Mouse (Mus musculus) megakaryocyte, embryonic 14.5 days (primary cell): Measurements from ENCODE around the gene Hoxa10. TPM values are rescaled to one million over a fixed set of nuclear protein-coding genes. Genes with fewer than 3 reads are reported as not detected.

ENCODE experiments used
- H3K27me3 ChIP-seq: replicated peaks from 2 replicates; pipeline ENCODE3; 2012; ENCODE audit warnings: inconsistent platforms
- H3K36me3 ChIP-seq: replicated peaks from 2 replicates; pipeline ENCODE3; 2012; ENCODE audit warnings: low read length, inconsistent platforms, mixed read lengths
- H3K4me1 ChIP-seq: 2 replicates; pipeline ENCODE4 v1.6.1; 2012; ENCODE audit warnings: inconsistent platforms
- H3K4me3 ChIP-seq: replicated peaks from 2 replicates; pipeline ENCODE3; 2012; ENCODE audit warnings: moderate library complexity, mild to moderate bottlenecking, inconsistent platforms
- H3K9me3 ChIP-seq: 2 replicates; pipeline ENCODE4 v1.6.1; 2012; ENCODE audit warnings: inconsistent platforms
- FLI1 ChIP-seq: IDR thresholded peaks from 2 replicates; pipeline ENCODE4 v1.6.1; 2012; ENCODE audit warnings: low read length, inconsistent platforms, mixed read lengths
- GATA1 ChIP-seq: IDR thresholded peaks from 3 replicates; pipeline ENCODE4 v1.6.1; 2012; ENCODE audit warnings: mixed read lengths, low read length, inconsistent platforms, borderline replicate concordance
- polyA plus RNA-seq: library from polyadenylated mRNA; stranded (reverse); fragments of >175 nt; gene quantifications from 2 replicates; pipeline ENCODE4 v1.2.3, GENCODE M21; 2012; ENCODE audit warnings: low replicate concordance; ENCODE audit not compliant: insufficient read depth

Hoxa10 gene
- polyA plus RNA-seq, 1 experiment, result 0.10 TPM

DNA sequence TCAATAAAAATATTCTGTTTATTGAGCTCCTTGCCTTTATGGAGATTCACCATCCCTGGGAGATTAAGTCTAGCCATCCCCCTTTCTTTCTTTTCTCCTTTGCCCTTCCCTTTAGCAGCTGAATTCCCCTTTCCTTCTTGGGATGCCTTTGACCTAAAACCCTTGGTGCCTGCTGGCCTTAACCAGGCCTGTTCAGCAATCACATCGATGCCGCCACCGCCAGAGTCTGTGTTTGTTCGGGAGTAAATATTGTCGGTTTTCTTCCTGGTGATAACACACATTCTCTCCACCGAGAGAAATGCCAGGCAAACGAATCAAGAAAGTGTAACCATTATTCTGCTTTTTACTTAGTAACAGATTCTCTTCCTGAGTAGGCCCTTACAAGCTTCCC, 2.5 kb downstream of the Hoxa10 start:
- H3K27me3 ChIP-seq, result peaks cover 97% of the 10 kb centered on the region
- TF ChIP-seq GATA1, result no peak
- no peak for TF ChIP-seq FLI1
- H3K4me3 ChIP-seq, result no peak overlapping the region

DNA sequence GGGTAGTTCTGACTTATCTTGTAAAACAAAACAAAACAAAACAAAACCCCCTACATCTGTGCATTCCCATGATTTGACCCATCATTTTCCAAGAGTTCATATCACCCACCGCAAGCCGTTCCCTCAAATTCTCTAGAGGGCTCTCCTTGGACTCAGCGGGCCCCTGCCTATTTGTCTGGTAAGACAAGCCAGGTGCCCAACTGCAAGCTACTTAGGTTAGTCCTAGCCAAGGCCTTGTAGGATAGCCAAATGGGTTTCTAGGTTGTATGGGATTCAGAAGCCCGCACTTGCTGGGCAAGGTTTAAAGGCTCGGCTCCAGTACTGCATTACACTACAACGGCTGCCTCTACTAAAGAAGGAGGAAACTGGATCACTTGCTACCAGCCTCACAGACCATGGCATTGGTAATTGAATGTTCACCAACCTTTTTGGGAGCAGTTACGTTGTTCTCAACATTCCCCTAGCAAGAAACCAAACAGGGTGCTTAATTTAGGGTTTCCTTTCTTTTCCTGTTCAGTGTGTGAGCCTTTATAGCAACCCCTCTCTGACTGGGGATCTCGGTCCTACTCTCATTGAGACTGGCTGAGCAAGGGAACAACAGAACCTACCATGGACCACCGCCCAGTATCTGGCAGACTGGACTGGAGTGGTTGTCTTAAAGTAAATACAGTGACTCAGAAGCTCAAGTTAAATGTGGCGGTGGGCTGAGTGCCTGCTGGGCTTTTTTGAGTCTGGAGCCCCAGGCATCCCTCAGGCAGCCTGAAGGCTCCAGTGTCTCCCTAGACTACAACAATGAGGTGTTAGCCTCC, 3.1 kb downstream of the Hoxa10 start:
- peaks cover 35% of the 10 kb centered on the region for H3K4me1 ChIP-seq
- H3K4me3 ChIP-seq, result no peak overlapping the region
- H3K9me3 ChIP-seq, result peaks cover 5% of the 10 kb centered on the region; the same call in 1 of the 2 replicates
- peaks cover 97% of the 10 kb centered on the region for H3K27me3 ChIP-seq
- no peaks in the 10 kb centered on the region for H3K36me3 ChIP-seq
- no peak for TF ChIP-seq GATA1
- no peak for TF ChIP-seq FLI1

More for the DNA sequence above, 2.5 kb downstream of the Hoxa10 start:
- peaks cover 5% of the 10 kb centered on the region; the same call in 1 of the 2 replicates for H3K9me3 ChIP-seq
- peaks cover 29% of the 10 kb centered on the region for H3K4me1 ChIP-seq
- H3K36me3 ChIP-seq, result no peaks in the 10 kb centered on the region

DNA sequence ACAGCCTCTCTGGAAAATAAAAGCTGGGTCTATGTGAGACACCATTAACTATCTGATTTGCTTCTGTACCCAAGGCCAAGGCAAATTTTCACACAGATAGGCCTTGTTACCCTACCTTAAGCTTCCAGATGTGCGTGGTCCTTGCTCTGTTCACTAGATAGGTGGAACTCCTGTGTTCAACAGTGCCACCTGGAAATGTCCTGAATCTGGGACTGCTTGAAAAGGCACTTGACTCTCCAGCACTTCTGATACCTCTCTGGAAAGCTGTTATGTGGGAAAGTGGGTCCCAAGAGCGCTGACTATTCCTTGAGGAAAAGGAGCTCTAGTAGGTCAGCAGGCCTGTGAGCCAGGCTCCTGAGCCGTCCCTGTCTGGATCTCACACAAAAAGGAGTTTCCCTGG, 3.8 kb downstream of the Hoxa10 start:
- peaks cover 5% of the 10 kb centered on the region; the same call in 1 of the 2 replicates for H3K9me3 ChIP-seq
- H3K36me3 ChIP-seq, result no peaks in the 10 kb centered on the region
- H3K4me3 ChIP-seq, result no peak overlapping the region
- peaks cover 43% of the 10 kb centered on the region for H3K4me1 ChIP-seq
- TF ChIP-seq FLI1 (no peak), GATA1 (no peak)
- H3K27me3 ChIP-seq, result peaks cover 98% of the 10 kb centered on the region

DNA sequence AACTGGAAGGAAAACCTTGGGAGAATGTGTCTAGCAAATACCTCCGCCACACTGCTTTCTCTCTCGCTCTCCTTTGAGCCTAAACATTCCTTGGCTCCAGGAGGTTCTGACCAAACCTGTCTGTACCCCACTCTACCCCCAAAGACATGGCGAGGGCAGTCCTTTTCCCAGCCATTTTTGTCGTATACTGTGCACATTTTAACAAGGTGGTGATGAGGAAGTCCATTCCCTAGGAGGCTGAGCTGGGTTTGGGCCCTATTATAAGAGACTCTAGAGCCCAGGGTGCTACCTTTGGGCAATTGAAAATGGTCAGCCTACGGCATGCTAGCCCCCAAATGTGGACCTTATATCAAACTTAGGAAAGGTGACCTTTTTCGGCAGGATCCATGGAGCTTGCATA, 4.8 kb downstream of the Hoxa10 start:
- Histone ChIP-seq H3K9me3 (peaks cover 5% of the 10 kb centered on the region; the same call in 1 of the 2 replicates), H3K4me1 (peaks cover 43% of the 10 kb centered on the region), H3K4me3 (no peak overlapping the region), H3K27me3 (peaks cover 96% of the 10 kb centered on the region), H3K36me3 (no peaks in the 10 kb centered on the region)
- TF ChIP-seq GATA1, result no peak
- no peak for TF ChIP-seq FLI1

DNA sequence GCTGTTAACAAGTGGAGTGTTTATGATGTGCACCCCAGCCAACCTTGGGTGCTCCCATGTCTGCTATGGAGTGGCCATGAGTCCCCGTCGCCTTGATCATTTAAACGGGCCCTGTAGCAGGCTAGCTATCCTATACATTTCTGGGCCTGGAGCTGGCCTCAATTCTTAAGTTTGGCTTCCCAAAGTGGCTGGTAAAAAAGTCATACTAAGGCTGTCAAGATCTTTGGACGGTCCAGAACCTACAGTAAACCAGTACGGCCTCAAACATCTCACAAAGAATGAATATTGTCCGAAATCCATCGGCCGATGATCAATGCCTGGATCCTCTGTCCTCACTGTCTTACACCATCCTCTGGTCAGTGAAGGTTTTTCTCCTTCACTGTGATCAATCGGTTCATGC, 5.4 kb downstream of the Hoxa10 start:
- Histone ChIP-seq H3K27me3 (peaks cover 96% of the 10 kb centered on the region), H3K4me3 (no peak overlapping the region), H3K9me3 (peaks cover 5% of the 10 kb centered on the region; the same call in 1 of the 2 replicates), H3K4me1 (peaks cover 43% of the 10 kb centered on the region), H3K36me3 (no peaks in the 10 kb centered on the region)
- no peak for TF ChIP-seq FLI1
- TF ChIP-seq GATA1, result no peak

DNA sequence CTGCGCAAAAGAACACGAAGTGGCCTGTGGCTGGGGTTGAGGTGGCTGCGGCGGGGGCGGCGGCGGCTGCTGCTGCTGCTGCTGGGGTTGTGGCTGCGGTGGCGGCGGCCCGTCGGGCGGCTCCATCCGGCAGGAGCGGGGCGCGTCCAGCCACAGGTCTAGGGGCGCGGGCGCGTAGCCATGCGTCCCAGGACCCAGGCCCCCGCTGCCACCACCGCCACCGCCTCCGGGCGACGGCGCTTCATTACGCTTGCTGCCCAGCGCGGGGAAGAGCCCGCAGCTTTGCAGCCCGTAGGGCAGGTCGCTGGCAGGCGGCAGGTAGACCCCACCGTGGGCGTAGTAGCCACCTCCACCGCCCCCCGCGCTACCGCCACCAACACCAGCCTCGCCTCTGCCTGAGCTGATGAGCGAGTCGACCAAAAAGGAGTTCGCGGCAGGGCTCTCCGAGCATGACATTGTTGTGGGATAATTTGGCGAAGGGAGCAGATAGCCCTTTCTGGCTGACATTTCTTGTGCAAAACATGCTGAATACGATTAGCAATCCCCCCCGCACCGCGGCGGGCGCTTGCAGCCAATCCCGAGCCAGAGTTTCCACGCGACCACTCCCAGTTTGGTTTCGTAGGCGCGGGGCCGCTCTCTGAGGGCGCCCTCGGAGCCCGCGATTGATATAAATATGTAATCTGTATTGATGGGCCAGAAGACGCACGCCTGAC, 6.1 kb downstream of the Hoxa10 start:
- Histone ChIP-seq H3K4me1 (peaks cover 44% of the 10 kb centered on the region), H3K27me3 (peaks cover 96% of the 10 kb centered on the region), H3K9me3 (peaks cover 5% of the 10 kb centered on the region; the same call in 1 of the 2 replicates), H3K4me3 (peak overlapping the region; percentile 85), H3K36me3 (no peaks in the 10 kb centered on the region)
- TF ChIP-seq GATA1, result no peak
- no peak for TF ChIP-seq FLI1

DNA sequence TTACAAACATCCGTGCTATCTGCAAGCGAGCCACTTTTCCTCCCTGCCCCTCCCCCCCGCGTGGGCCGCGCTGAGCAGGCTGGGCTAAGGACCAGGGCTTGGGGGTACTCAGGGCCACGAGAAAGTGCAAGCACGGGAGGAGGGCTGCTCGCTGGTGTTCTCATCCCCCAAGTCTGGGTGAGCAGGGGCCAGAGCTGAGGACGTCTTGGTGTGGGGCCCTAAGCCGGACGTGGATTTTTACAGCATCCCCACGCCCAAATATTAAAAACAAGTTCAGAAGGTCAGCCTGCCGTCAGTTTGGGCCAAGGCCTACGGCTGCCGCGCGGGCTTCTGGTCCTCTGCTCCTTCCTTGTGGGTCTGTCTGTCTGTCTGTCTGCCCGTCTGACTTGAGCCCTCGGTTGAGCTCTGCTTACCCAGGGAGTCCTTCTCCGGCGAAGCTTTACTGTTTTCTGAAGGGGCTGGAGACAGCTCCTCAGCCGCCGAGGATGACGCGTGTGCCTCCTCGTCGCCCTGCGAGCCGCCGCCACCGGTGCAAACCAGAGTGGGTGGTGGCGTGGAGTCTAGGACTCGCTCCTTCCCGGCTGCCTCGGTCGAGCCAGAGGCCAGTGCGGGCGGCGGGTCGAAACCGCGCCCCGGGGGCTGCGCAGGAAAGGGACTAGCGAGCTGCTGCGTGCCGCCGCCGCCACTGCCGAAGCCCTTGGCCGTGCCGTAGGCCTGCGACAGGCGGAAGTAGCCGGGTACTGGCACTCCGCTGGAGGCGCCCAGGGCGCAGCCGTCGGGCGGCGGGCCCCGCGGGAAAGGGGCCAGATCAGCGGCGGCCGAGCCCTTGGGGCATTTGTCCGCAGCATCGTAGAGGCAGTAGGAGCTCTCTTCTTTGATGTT, 6.9 kb downstream of the Hoxa10 start:
- Histone ChIP-seq H3K9me3 (peaks cover 5% of the 10 kb centered on the region; the same call in 1 of the 2 replicates), H3K36me3 (no peaks in the 10 kb centered on the region), H3K4me3 (peak overlapping the region; percentile 85), H3K4me1 (peaks cover 52% of the 10 kb centered on the region), H3K27me3 (peaks cover 96% of the 10 kb centered on the region)
- TF ChIP-seq FLI1, result no peak
- no peak for TF ChIP-seq GATA1

DNA sequence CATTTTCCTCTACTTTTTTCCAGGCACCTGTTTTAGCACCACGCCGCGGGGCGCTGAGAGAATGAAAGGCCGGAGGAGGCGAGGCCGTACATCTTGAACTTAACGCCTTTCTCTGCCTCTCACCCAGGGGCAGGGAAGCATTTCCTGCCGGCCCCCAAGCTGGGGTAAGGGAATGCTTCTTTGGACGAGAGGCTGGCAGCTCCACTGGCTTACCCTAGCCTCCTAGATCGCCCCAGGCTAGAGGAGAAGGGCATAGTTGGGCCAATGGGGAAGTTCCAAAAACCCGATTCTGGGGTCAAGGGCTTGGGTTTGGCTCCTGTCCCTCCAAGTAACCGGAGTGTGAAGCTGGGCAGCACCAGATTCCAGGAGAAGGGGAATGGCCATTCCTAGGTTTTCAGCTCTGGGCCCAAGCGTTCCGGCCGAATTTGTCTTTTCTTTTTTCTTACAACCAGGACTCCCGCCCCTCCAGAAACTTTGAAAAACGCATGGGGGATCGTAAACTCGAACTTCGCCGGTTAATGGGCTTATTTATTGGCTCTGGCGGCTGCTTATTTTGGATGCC, 7.6 kb downstream of the Hoxa10 start:
- H3K36me3 ChIP-seq, result no peaks in the 10 kb centered on the region
- H3K9me3 ChIP-seq, result peaks cover 5% of the 10 kb centered on the region; the same call in 1 of the 2 replicates
- TF ChIP-seq FLI1, result no peak
- no peak for TF ChIP-seq GATA1
- H3K4me1 ChIP-seq, result peaks cover 57% of the 10 kb centered on the region
- peaks cover 97% of the 10 kb centered on the region for H3K27me3 ChIP-seq
- H3K4me3 ChIP-seq, result peak overlapping the region; percentile 85

DNA sequence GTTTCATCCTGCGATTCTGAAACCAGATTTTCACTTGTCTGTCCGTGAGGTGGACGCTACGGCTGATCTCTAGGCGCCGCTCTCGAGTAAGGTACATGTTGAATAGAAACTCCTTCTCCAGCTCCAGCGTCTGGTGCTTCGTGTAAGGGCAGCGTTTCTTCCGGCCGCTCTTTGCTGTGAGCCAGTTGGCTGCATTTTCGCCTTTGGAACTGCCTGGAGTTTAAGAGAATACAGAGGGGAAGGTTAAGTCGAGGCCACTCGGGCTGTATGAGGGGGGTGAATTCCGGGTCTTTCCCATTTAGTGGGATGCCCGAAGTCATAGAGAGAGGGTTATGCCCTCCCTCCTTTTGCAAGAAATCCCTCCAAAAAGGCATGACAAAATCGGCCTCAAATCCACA, 8.1 kb downstream of the Hoxa10 start:
- no peak for TF ChIP-seq FLI1
- no peak for TF ChIP-seq GATA1
- peaks cover 60% of the 10 kb centered on the region for H3K4me1 ChIP-seq
- peaks cover 96% of the 10 kb centered on the region for H3K27me3 ChIP-seq
- peaks cover 5% of the 10 kb centered on the region; the same call in 1 of the 2 replicates for H3K9me3 ChIP-seq
- peak overlapping the region; percentile 85 for H3K4me3 ChIP-seq
- no peaks in the 10 kb centered on the region for H3K36me3 ChIP-seq
